ENCODE assay signal across 21 mouse cellular contexts in the genomic region with DNA sequence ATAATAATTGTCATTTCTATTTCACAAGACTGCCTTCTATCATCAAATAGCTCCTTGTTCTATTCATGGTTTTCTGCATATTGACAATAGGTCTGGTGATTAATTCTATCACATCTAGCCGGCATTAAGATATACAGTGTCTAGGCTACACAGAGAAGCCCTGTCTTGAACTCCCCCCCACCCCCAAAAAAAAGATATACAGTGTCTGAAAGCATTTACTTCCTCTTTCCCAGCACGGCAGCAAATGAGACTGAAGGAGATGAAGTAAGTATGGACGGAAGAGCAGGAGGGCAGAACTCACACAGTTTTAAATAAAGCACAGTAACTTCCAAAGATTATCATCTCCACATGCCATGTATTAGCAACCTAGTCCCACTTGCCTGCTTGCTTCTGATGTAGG.
DNase-seq lines count a peak whose midpoint lies in the region; ATAC-seq lines count a peak whose summit lies in the region.
"Had no signal": no experiment of that assay in that cellular context is flagged by ENCODE, and none has a peak within 500 bp of the region (broad histone marks: within the 10 kb centered on the region; RNA-seq: fewer than 3 reads in every experiment).

No protein-coding gene starts in this region.

- H3K9ac ChIP-seq in hindbrain, embryonic 11.5 days (ENCODE audit: low read depth, low read length) = no peak overlapping the region
- no peak overlapping the region for H3K9ac ChIP-seq in hindbrain, embryonic 14.5 days
- H3K9ac ChIP-seq: forebrain, postnatal 0 days; heart, embryonic 12.5 days; limb, embryonic 13.5 days; liver, embryonic 15.5 days had no signal

- no peak overlapping the region for H3K4me2 ChIP-seq in hindbrain, embryonic 11.5 days (replicated peaks; ENCODE audit: low read depth, low read length)
- no peak overlapping the region for H3K4me2 ChIP-seq in hindbrain, embryonic 14.5 days (replicated peaks)
- H3K4me2 ChIP-seq: heart, embryonic 12.5 days; limb, embryonic 13.5 days; liver, embryonic 15.5 days had no signal

- H3K4me3 ChIP-seq in hindbrain, embryonic 11.5 days (ENCODE audit: low read depth, low read length) = no peak overlapping the region
- H3K4me3 ChIP-seq in hindbrain, embryonic 14.5 days (replicated peaks; ENCODE audit: low read length) = no peak overlapping the region
- H3K4me3 ChIP-seq: embryonic facial prominence, embryonic 10.5 days; heart, embryonic 12.5 days; limb, embryonic 13.5 days; liver, embryonic 15.5 days had no signal

- H3K36me3 ChIP-seq in hindbrain, embryonic 11.5 days (ENCODE audit: control insufficient read depth, insufficient read depth, low read length) = no peaks in the 10 kb centered on the region
- no peaks in the 10 kb centered on the region for H3K36me3 ChIP-seq in hindbrain, embryonic 14.5 days (replicated peaks; ENCODE audit: control insufficient read depth, insufficient read depth)
- H3K36me3 ChIP-seq: heart, embryonic 12.5 days; limb, embryonic 13.5 days; liver, embryonic 15.5 days had no signal

- peak; percentile 59; the same call in 1 of the 2 replicates for ATAC-seq in hindbrain, embryonic 11.5 days (ENCODE audit: low FRiP score)
- no peak for ATAC-seq in hindbrain, embryonic 14.5 days (ENCODE audit: low FRiP score)
- ATAC-seq in common myeloid progenitor, adult 5-6 weeks (replicated peaks; ENCODE audit: low read depth, poor library complexity, severe bottlenecking) = peak; percentile 93
- ATAC-seq in erythroid progenitor cell, adult 5-6 weeks (replicated peaks; ENCODE audit: low FRiP score, poor library complexity, severe bottlenecking) = no peak
- ATAC-seq: forebrain, postnatal 0 days; hindbrain, embryonic 16.5 days had no signal

- H3K27me3 ChIP-seq in hindbrain, embryonic 11.5 days (ENCODE audit: control insufficient read depth, insufficient read depth, low read length) = no peaks in the 10 kb centered on the region
- H3K27me3 ChIP-seq in hindbrain, embryonic 14.5 days (ENCODE audit: control insufficient read depth, insufficient read depth, low read length) = no peaks in the 10 kb centered on the region
- H3K27me3 ChIP-seq: heart, embryonic 12.5 days; limb, embryonic 13.5 days; liver, embryonic 15.5 days had no signal

- no peak for DNase-seq in hindbrain, embryonic 11.5 days (ENCODE audit: low spot score)
- DNase-seq in hindbrain, embryonic 14.5 days (ENCODE audit: low spot score) = no peak
- peak; percentile 70 for DNase-seq in A20 (ENCODE audit: low read depth, low spot score)
- peak; percentile 4 for DNase-seq in mesoderm, embryonic 11.5 days (ENCODE audit: low read depth, low spot score)
- DNase-seq in cerebellum, adult 9-10 months = no peak
- DNase-seq: adrenal gland, postnatal 10 days; B cell, adult 2 months; cerebellum, adult 18-20 months; cerebellum, postnatal 36 days; forebrain, postnatal 0 days; heart, postnatal 14 days; kidney, adult 18-20 months; thymus, postnatal 36 days had no signal

- no peak overlapping the region for H3K27ac ChIP-seq in hindbrain, embryonic 11.5 days (ENCODE audit: low read depth, low read length)
- H3K27ac ChIP-seq in hindbrain, embryonic 14.5 days = no peak overlapping the region
- H3K27ac ChIP-seq: embryonic facial prominence, embryonic 10.5 days; kidney, postnatal 0 days; limb, embryonic 13.5 days; liver, embryonic 15.5 days had no signal

- WGBS in hindbrain, embryonic 11.5 days = 67% methylated on average over 3 of the region's 3 CpGs
- 41% methylated on average over 3 of the region's 3 CpGs for WGBS in hindbrain, embryonic 14.5 days

- H3K4me1 ChIP-seq in hindbrain, embryonic 11.5 days (replicated peaks; ENCODE audit: control insufficient read depth, insufficient read depth, low read length) = no peaks in the 10 kb centered on the region
- H3K4me1 ChIP-seq in hindbrain, embryonic 14.5 days (replicated peaks; ENCODE audit: control insufficient read depth, insufficient read depth, low read length) = 0 out of 2 replicates have a peak, but pooled peaks cover 3% of the 10 kb centered on the region
- H3K4me1 ChIP-seq: embryonic facial prominence, embryonic 10.5 days; limb, embryonic 13.5 days; liver, embryonic 15.5 days had no signal

- H3K9me3 ChIP-seq in hindbrain, embryonic 11.5 days (ENCODE audit: control insufficient read depth, low read length) = no peaks in the 10 kb centered on the region
- H3K9me3 ChIP-seq in hindbrain, embryonic 14.5 days (ENCODE audit: control insufficient read depth, low read length) = peaks cover 8% of the 10 kb centered on the region; the same call in 1 of the 2 replicates
- H3K9me3 ChIP-seq: heart, embryonic 12.5 days; limb, embryonic 13.5 days; liver, embryonic 15.5 days had no signal

Comparison
In these comparisons a context has a peak if more than half of its experiments do, and no peak if none do; other contexts are left out.
1. ATAC-seq: peak in hindbrain, embryonic 11.5 days (single experiment) and common myeloid progenitor, adult 5-6 weeks (single experiment); none in hindbrain, embryonic 14.5 days (single experiment) and erythroid progenitor cell, adult 5-6 weeks (single experiment).
2. DNase-seq: peak in A20 (single experiment) and mesoderm, embryonic 11.5 days (single experiment); none in hindbrain, embryonic 11.5 days (single experiment), hindbrain, embryonic 14.5 days (single experiment) and cerebellum, adult 9-10 months (single experiment).